Mouse (Mus musculus) inflammation-experienced regulatory T-cells, adult 6 months (primary cell): Measurements from ENCODE around the gene Slc22a15. TPM values are rescaled to one million over a fixed set of nuclear protein-coding genes. Genes with fewer than 3 reads are reported as not detected.
"Not testable (repeated sequence)": the region's sequence is repeated elsewhere in the genome, so short reads cannot be mapped to it uniquely, and the experiment has no call there.

ENCODE experiments used
- ATAC-seq: one replicate; pipeline ENCODE4 v1.8.0; 2017
- polyA plus RNA-seq, 3 experiments: library from polyadenylated mRNA; unstranded; fragments of 100-300 nt; shearing (Covaris generic); gene quantifications; one replicate each; pipeline ENCODE4 v1.2.1; 2017

Slc22a15 gene
- polyA plus RNA-seq, 3 experiments from 2014 or later, result 10.2 to 18.0 (median 11.1) TPM

GRCm38 (mm10) chr3:101860151-101860550 is 64.1 kb downstream of the Slc22a15 start:
- no peak for ATAC-seq

DNA sequence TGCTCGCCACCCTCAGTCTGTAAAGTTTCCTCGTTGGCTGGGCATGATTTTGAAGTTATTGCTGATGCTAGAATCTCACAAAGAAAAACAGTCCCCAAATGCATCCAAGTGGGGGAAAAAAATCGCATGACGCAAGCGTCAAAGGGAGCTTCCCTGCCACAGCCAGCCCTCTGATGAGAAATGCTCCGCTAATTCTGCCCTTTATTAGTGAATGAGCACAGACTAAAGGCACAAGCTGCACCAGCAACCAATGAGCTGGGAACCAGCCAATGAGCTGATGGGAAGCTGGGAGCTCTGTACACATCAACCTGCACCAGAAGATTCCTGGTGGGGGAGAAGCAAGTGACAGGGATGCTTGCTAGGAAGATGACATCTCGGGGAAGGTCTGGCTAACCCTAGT is 64.5 kb downstream of the Slc22a15 start:
- no peak for ATAC-seq

GRCm38 (mm10) chr3:101854075-101854474 is 70.2 kb downstream of the Slc22a15 start:
- no peak for ATAC-seq

GRCm38 (mm10) chr3:101851363-101851762 is 72.9 kb downstream of the Slc22a15 start:
- ATAC-seq, result no peak

DNA sequence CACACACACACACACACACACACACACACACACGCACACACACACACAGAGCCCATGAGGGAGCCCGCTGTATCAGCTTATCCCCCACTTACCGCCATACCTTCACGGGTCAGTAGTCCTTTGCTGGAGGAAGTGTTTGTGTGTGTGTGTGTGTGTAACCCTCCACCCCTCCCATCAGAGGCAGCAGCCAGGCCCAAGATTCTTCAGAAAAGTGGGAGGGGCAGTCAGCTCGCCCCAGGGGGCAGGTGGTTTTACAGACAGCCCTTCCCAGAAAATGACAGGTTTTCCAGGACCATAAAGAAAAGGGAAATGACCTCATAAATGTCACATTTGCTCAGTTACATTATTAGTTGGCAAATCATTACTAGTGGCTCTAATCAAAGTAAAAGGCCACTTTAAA is 75.4 kb downstream of the Slc22a15 start, which contains the start of gene Mab21l3:
Mab21l3 (minus strand) TSS at position 144 of the 400 bp plus-strand sequence.
- no peak for ATAC-seq

- no peak for ATAC-seq
Observed at GRCm38 (mm10) chr3:101846096-101846495, 78.2 kb downstream of the Slc22a15 start.

DNA sequence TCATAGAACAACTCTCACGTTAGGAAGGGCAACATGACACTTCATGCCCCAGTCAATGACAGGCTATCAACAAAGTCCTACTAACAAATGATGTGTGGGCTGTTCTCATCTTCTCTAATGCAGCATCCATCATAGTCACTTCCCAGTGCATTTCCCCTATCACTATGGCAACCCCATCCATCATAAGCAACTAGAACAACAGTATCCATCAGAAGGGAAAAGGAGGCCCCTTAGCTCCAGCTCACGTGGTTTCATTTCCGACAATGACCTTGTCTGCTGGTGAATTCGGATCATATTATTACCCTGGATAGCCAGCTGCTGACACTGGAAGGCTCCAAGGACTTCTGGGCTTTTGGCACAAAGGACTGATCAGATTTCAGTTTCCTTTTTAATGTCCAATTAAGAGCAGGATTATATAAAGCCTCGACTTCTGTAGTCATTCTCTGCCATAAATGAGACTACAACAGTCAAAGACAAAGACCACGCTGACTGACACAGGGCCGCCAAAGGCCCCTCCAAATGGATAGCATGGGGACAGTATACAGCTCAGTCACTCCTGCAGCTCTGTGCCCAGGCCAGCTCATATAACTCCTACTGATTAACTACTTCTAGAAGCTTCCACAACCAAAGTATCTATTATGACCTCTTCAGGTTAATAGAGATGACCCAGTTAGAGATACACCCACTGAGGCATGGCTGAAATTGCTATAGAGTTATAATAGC is 81.7 kb downstream of the Slc22a15 start:
- ATAC-seq, result no peak

GRCm38 (mm10) chr3:101839327-101839726 is 84.9 kb downstream of the Slc22a15 start:
- ATAC-seq, result no peak

DNA sequence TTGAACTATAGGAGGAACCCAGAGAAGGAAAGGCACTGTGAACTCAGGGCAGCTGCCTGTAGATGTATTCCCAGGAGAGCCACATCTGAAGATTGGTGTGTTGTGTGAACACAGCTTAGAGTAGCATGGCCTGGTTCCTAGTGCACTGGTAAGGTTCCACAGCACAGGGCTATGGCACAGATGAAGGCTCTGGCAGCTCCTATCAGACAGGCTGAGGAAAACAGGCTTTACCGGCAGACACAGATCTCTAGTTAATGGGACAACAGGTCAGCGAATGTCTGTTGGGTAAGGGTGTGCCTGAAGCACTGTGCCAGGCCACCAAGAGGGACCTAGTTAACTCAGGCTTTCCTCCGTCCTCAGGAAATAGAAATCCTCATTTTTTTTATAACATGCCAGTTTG is 87.3 kb downstream of the Slc22a15 start:
- ATAC-seq, result no peak

DNA sequence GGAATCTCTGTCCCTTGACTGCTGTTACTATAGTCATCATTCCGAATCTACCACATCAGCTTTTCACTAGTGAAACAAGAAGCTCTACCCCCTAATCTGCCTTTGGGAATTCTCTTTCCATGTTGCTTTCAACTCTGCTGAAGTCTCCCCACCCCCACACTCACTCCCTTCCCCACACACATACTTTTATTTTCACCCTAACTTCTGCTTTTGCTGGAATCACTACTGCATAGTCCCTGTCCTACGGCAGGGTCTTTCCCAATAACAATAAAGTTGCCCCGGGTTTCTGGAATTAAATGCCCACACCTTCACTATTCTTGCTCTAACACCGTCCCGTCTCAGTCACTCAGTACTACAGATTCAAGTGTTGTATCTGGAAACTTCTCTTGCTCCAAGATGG is 87.7 kb downstream of the Slc22a15 start:
- no peak for ATAC-seq

DNA sequence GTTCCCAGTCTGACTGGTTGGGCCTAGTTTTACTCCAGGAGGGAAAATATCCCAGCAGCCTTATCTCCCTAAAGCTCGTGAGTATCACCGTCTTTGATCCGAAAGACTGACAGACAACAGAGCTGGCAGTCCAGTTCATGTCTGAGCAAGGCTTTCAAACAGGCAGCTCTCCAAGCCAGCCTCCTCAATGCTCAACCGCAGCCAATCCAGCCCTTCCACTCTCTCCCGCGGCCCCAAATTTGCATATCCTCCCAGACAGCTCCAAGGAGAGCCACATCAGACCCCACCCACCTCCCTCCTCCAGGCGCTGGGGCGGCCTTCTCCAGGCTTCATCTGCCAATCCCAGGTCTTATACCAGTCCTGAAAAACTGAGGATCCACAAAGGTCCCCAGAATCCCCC is 88.2 kb downstream of the Slc22a15 start:
- no peak for ATAC-seq

DNA sequence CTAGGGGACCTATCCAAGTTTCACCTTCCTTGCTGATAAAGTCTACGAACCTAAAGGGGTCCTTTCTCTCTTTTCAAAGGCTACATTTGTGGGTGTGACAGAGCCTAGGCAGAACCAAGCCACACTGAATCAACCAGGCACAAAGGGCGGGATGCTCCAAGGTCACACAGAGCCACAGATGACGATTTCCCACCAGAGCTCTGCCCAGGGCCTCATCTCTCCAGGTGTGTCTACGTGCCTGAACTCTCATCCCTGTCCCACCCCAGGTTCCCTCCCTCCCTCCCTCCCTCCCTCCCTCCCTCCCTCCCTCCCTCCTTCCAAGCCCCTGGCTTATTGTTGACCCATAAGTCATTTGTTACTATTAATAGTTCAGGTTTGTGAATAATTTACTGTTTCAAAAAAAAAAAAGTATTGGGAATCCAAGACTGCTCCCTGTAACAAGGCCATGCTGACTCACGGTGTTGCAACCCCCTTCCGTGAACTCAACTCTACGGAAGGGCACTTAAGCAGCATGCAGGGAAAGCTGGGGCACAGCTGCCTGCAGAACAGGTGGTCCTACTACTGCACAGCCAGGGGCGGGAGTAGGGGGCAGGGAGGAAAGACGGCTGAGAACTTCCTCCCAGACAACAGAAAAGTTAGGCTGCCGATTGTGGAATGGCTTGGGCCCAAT is 92.9 kb downstream of the Slc22a15 start:
- ATAC-seq, result no peak

DNA sequence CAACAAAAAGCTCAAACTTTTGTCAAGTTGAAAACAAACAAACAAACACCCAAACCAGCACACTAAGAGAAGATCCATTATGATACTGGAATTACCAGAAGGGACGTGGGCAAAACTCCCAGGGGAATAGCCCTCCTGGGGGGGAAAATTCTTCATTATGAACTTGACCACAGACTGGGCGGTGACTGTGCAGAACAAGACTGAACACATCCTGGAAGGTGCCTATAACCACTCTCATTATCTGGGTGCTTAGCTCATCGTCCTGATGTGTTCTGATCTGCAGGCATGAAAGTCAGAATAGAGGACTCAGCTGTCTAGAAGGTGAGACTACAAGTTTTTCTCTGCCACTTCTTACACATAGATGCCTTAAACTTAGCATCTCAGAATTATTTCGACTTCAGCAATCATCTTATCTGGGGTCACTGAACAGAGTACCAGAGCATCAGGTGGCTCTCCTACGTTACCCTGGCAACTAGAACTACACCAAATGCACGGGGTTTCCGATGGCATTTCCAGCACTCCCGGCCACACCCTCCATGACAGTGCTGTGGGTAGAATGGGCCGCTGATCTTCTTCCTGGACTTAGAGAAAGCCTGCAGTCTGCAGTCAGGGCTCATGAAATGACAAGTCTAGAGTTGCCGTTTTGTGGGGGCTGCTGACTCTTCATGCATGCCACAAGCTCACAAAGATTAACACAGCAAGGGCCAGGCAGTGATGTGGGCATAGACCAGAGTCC is 94.2 kb downstream of the Slc22a15 start:
- ATAC-seq, result peak; percentile 32

DNA sequence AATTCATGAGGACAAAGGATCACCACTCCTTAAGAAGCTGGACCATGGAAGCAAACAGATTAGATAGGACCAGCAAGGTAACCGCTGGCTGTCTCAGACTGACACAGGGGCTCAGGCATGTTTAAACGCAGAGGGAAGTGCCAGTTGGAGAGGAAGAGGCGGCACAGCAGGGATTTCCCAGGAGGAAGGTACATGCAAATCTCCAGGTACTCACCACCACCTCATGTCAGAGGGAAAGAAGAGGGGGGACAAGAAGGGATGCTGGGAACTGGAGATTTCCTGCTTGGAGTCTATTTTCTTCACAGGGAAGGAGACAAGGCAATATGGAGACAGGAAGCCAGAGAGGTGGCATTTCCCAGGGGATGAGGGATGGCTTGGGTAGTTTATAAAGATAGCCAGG is 95.7 kb downstream of the Slc22a15 start:
- ATAC-seq, result no peak

DNA sequence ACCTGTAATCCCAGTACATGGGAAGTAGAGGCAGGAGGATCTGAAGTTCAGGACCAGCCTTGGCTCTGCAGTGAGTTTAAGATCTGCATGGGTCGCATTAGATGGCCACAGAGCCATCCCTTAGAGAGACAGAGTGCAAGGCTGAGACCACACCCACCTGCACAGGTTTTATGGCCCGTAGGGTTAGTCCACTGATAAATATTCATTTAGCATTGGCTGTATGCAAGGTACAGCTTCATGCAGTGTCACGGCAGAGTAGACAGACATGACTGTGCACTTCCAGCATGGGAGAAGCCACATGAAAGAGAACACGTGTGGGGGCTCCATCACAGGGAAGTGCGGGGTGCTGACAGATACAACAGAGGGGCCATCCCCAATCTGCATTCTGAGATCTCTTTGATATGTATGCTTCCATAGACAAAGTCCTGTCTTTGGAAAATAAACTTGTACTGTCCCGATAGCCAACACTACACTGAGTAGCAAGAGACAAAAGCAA is 97.0 kb downstream of the Slc22a15 start:
- no peak for ATAC-seq

- no peak for ATAC-seq
Observed at GRCm38 (mm10) chr3:101824338-101824737, 99.9 kb downstream of the Slc22a15 start.

- ATAC-seq, result no peak
Observed at GRCm38 (mm10) chr3:101822052-101822451, 102.2 kb downstream of the Slc22a15 start.

- ATAC-seq, result not testable (repeated sequence)
Observed at GRCm38 (mm10) chr3:101820708-101821107, 103.5 kb downstream of the Slc22a15 start.

DNA sequence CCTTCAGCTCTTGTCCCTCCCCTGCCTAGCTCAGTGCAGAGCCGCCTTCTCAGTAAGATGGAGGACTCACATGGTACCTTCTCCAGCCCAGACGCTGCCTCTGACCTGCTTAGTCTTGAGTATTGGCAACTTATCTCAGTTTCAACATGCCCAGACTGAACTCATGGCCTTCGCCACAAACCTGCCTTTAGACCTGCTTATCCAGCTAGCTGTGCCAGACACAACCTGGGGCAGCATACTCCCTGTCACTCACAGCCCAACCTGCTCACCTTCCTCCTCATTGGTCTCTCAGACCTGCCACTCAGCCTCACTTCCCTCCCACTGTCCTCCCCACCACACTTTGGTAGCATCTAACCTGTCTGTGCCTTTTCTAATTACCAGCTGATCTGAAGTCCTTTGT is 108.2 kb downstream of the Slc22a15 start:
- no peak for ATAC-seq

- no peak for ATAC-seq
Observed at GRCm38 (mm10) chr3:101814790-101815189, 109.5 kb downstream of the Slc22a15 start.

DNA sequence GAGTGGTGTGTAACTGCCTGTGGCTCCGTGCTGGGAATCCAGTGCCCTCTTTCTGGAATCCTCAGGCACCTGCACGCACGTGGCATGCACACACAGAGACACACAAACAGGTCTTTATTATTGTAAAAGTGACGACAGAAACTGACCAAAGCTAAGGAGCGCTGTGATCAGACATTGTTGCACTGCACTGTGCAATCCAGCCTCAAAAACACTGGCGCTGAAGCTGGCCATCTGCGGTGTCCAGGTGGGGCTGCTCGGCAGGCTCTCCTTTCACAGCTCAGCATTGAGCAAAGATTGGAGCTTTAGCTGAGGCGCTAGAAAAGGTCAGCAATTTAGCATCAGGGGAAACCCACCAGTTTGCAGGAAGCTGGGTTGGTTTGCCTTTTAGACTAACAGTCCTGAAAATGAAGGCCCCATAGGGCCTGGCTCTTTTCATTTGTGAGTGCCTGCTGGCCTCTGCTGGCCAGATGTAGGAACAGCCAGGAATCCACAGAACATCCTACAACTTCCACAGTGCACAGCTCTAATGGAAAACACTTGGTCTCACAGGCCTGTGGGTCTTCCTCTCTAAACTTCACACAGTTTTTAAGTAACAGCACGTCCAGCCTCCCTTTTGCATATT is 111.8 kb downstream of the Slc22a15 start:
- peak; percentile 78 for ATAC-seq

DNA sequence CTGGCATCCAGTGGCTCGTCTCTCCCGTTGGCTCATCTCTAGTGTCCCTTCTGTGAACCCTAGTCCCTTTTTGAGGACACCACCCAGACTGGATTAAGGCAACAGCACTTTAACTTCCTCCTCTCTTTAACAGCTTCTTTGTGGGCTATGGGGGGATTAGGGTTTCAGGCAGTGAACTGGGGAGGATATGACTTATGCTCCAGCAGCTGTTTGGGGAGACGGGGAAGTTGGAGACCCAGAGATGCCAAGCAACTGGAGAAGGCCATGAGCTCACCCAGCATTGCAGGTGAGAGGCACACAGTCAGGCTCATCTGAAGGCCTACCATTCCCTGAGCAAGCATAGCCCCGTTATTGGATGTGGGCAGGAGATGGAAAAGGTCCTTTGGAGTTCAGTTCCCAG is 112.3 kb downstream of the Slc22a15 start:
- ATAC-seq, result no peak

DNA sequence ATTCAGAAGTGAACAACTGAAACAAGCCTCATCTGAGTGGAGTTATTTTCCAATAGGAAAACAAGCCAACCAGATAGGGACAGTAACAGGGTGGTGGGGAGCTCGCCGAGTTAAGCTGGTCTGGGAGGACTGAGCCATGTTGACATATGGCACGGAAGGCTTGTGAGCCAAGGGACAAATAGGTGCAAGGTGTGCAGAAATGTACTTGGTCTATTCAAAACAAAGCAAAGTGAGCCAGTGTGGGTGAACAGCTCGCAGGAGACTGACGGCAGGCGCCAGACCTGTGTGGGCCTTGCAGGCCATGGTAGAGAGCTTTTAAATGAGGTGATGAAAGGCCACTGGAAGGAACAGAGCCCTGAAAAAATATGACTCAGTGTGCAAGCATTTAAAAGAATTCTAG is 116.6 kb downstream of the Slc22a15 start:
- no peak for ATAC-seq
